Mouse (Mus musculus) megakaryocyte-erythroid progenitor cell, adult 5-6 weeks (primary cell): ENCODE data around the gene Pcyt1a. TPM values are rescaled to one million over a fixed set of nuclear protein-coding genes. Genes with fewer than 3 reads are reported as not detected.

Experiments used
- ATAC-seq: replicated peaks from 2 replicates; pipeline ENCODE4 v1.8.0; 2016; ENCODE audit warnings: mild to moderate bottlenecking, inconsistent platforms; ENCODE audit not compliant: severe bottlenecking, poor library complexity, low FRiP score, low TSS enrichment
- total RNA-seq, 2 experiments: library from RNA; stranded (forward) in 1 of 2; stranded (reverse) in 1 of 2; fragments of 200-1000, 215-1000 nt in 1 of 2; fragments of >200 nt in 1 of 2; fragmentation: Nextera tagmentation in 1 of 2; gene quantifications; 2 replicates each; pipeline ENCODE4 v1.2.3; 2014 to 2017

The Pcyt1a gene
- total RNA-seq, 2 experiments from 2014 or later, result 68.8 to 69.0 TPM

DNA sequence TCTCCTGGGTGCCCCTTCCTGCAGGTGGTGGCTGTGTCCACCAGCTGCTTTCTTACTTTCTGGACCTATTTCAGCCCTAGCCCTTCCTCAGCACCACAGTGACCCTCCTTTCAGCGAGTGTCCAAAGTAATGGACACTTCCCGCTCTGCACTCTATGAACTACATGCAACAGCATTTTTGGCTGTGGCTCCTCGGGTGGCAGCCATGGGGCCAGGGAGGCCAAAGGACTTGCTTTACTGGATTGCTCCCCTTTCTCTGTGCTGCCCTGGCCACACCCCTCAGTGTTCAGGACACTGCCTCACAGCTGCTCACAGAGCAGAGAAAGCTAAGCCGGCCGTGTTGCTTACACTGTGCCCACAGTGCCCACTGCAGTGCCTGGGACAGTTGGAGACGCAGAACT, 72.9 kb downstream of the Pcyt1a start:
- 0 out of 2 replicates have a peak, but pooled peaks have one; percentile 8 for ATAC-seq

- ATAC-seq, result no peak
Measured at GRCm38 (mm10) chr16:32506298-32506697, 75.6 kb downstream of the Pcyt1a start.

DNA sequence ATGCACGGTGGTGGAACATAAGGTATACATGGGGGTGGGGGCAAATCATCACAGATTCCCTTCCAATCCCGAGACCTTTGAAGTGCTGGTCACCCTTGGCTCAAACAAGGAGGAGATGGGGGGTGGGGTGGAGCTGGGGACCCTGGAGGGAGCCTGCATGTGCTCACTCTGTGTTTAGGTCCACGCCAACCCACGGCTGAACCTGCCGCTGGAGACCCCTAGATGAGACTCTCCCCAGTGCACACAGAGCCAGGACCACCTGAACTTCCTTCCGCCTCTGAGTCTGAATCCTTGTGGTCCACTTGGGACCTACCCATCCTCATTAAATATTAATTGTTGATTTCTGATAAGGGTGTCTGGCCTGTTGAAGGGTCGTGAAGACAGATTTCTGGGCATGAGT, 76.1 kb downstream of the Pcyt1a start:
- ATAC-seq, result no peak

DNA sequence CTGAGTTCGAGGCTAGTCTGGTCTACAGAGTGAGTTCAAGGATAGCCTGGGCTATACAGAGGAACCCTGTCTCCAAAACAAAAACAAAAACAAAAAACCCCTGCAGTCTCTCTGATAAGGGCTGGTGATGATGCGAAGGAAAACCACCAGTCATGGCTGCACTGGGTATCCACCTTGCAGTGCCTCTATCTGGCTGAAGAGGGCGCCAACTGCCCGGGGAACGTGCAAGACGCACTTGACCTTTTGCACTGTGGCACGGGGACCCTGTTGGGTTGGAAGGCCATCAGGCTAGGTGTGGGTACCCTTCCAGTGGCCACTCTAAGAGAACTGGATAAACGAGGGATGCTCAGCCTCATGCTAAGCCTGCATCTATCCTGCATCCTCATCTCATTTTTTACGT, 76.7 kb downstream of the Pcyt1a start:
- no peak for ATAC-seq

GRCm38 (mm10) chr16:32508035-32508434, 77.3 kb downstream of the Pcyt1a start:
- no peak for ATAC-seq

DNA sequence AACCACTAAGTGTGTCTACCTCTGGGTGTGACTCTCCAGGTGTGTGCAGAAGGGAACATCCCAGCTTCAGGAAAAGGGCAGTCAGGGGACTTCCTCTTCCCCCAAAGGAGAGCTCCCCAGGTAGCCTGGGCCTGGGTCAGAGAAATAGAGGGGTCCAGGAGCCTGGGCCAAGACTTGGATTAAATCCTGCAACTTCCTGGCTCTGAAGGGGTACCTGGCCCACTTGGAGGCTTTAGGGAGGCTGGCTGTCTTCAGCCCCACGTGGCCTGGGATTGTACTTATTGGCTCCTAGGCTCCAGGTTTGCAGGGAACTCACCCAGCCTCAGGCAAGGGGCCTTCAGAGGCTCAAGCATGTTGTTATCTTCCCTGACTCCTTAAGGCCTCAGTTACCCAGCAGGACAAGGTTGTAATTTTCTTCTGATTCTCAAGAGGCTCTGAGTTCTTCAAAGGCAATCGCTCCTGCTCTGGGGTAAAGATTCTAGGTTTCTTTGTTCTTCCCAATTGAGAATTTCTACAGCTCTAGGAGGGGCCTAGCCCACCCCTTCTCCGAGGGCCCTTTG, 77.9 kb downstream of the Pcyt1a start:
- ATAC-seq, result 0 out of 2 replicates have a peak, but pooled peaks have one; percentile 3

DNA sequence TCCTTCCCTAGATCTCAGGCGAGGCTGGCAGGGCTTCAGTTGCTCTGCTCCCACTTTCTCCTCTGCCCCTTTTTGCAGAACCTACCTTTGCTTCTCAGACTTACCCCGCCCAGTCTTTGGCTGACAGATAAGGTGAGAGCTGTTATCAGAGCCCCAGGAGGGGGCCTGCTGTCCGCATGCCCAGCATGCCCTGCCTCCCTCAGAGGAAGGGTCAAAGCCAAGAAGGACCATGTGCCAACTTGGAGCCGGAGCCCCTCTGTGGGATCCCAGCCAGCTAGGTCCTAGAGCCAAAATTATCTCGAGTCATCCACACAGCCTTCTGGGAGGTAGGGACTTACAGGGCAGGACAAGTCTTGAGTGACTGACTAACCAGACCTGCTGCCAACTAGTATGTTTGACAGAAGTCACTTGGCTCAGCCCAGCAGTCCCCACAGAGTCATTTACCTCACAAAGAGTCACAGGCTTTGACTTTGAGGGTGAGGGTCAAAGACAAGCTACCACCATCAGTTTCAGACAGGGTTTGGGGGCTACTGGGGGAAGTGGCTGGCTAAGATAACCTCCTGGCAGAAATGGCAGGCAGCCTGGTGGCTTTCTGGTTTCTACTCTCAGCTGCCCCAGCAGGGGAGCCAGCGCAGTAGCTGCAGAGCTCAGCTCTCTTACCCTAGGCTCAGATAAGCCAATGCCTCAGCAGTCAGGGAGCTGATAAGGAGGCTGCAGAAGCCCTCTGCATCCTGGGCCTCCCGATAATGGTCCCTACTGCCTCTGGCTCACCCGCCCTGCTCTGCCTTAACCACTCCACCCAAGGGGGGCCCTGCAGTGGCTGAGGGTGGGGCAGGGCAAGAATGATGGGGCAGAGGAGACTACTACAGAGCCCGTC, 78.6 kb downstream of the Pcyt1a start:
- peak; percentile 85 for ATAC-seq

- no peak for ATAC-seq
Measured at GRCm38 (mm10) chr16:32510399-32511337, 79.9 kb downstream of the Pcyt1a start.

DNA sequence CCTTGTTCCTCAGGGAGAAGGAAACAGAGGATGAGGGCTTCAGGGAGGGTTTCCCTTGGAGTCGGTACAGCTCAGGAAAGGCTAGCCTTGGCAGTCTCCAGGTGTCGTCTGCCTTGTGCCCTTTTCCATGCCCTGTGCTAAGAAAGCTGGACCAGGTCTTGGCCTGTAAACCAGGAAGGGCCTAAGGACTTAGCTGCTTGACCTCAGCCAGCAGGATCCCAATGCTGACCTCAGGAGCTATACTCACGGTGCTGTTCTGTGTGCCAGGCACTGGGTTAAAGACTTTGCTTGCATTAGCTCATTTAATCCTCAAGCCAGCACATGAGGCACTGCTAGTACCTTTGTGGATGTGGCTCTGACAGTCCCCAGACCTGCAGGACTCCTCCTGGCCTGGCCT, 80.6 kb downstream of the Pcyt1a start:
- ATAC-seq, result no peak

DNA sequence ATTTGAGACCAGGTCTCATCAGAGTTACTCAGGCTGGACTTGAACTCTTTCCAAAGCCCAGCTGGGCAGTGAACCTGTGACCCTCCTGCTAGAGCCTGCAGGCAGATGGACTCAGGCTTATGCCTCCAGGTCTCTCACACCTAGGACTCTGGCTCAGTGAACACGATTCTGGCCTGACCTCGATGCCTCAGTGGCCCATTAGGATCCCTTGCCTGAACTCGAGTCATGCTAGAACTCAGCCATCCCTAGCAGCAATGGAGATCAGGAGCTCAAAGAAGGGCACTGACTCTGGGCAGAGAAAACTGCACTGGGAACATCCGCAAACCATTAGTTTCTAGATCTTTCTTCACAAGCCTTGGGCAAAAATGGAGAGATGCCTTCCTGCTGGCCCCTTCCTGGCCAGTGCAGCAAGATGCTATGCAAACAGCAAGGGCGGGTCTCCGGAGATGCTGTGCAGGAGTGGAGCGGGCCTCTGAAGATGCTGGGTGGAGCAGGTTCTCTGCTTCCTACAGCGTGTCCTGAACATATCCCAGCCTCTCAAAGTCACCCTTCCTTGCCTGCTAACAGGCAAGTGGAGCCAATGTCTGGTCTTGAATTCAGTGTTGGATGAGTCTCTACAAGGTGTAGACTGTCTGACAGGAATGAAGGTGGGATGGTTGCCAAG, 81.2 kb downstream of the Pcyt1a start:
- no peak for ATAC-seq

- no peak for ATAC-seq
Measured at GRCm38 (mm10) chr16:32512921-32513320, 82.2 kb downstream of the Pcyt1a start.

- no peak for ATAC-seq
Measured at GRCm38 (mm10) chr16:32513401-32513800, 82.7 kb downstream of the Pcyt1a start.

- no peak for ATAC-seq
Measured at GRCm38 (mm10) chr16:32513948-32514347, 83.2 kb downstream of the Pcyt1a start.

DNA sequence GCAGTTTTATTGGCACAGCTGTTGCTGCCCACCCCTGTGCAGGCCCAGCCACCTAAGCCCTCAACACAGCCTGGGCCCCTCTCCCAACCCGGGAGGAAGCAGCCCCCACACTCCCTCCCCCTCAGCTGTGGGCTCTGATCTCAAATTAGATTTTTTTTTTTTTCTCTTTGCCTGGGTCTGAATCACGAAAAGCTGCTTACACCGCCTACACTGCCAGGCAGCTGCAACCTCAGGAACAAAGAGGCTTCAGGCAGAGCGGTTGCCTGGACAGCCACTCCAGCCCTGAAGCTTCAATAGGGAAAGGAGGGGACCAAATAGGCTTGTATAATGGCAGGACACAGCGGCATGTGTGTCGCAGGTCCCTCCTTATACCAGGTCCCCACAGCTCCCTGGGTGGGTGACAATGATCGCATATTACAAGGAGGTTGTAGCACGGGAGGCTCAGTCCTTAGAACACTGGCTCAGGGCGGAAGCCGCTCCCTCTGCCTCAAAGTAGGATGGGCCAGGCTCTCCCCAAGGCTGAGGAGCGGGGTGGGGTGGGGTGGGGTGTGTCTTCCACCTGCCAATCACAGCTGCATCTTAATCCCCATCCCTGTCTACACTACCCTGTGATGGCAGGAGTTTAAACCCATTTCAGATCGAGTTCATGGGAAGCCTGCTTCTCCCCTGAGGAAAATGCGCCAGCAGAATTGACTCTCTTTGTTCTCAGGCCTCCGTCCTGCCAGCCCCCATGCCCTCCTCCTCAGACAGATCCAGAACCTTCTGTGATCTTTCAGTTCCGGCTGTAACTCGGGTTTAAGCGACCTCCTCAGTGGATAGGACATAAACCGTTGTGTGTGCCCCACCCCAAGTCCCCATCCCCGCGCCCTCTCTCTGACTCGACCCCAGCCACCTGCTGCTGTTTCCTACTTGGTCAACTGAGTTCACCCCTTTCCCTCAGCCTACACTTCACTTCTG, 85.6 kb downstream of the Pcyt1a start:
- ATAC-seq, result peak; percentile 46; the same call in 1 of the 2 replicates

- ATAC-seq, result no peak
Measured at GRCm38 (mm10) chr16:32517785-32518481, 87.2 kb downstream of the Pcyt1a start.

DNA sequence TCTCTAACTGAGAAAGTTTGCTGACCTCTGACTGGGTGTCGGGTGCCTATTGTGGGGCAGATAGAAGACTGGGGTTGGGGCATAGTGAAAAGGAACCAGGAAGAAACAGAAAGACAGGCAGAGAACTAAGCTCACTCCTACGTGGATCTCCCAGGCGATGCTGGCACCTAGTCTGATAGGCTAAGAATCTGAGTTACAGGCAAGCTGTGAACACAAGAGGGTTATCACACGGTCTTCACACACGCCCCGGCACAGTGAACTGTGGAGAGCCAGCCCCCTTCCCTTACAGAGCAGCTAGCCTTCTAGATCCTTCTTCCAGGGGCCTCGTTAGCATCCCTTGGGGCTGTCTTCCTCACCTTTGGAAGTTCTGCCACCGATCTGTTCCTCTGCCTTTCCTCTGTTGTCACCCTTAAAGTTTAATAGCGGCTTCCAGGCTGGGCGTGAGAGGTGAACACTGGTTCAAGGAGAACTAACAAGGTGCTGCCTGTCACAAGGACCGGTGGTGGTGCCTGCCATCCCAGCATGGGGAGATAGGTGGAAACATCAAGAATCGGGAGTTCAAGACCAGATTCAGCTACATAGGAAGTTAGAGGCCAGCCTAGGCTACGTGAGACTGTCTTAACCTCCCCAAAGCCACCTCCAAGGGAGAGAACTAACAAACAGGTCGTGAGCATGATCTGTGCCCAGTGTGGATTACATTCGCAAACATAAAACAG, 89.1 kb downstream of the Pcyt1a start:
- ATAC-seq, result peak; percentile 53; the same call in 1 of the 2 replicates

- peak; percentile 89 for ATAC-seq
Measured at GRCm38 (mm10) chr16:32520372-32520748, 89.6 kb downstream of the Pcyt1a start.
